Mouse (Mus musculus): ENCODE data around the gene Cwh43. TPM values are rescaled to one million over a fixed set of nuclear protein-coding genes. Genes with fewer than 3 reads are reported as not detected.
A peak's percentile ranks its signal among the peaks of the same experiment; 100 is the strongest.

The Cwh43 gene
- polyA plus RNA-seq, 1 experiment from 2014 or later: 5.8 TPM

- Histone ChIP-seq H3K36me3 (no peaks in the 10 kb centered on the region), H3K4me3 (replicated peaks) (no peak overlapping the region), H3K9ac (no peak overlapping the region), H3K4me1 (peaks cover 8% of the 10 kb centered on the region), H3K27me3 (peaks cover 12% of the 10 kb centered on the region), H3K27ac (replicated peaks) (no peak overlapping the region), H3K9me3 (replicated peaks) (no peaks in the 10 kb centered on the region), H3K4me2 (replicated peaks) (no peak overlapping the region)
- WGBS: 63% methylated on average over 5 of the region's 5 CpGs
- ATAC-seq (ENCODE audit: insufficient number of reproducible peaks, low FRiP score, low TSS enrichment, low read depth): no peak
Observed at GRCm38 (mm10) chr5:73401341-73401740, 4.5 kb upstream of the Cwh43 start.

- WGBS: 94% methylated on average over 4 of the region's 4 CpGs
- Histone ChIP-seq H3K27me3 (peaks cover 24% of the 10 kb centered on the region), H3K9ac (no peak overlapping the region), H3K4me3 (replicated peaks) (no peak overlapping the region), H3K4me2 (replicated peaks) (no peak overlapping the region), H3K9me3 (replicated peaks) (no peaks in the 10 kb centered on the region), H3K4me1 (peaks cover 11% of the 10 kb centered on the region), H3K36me3 (no peaks in the 10 kb centered on the region), H3K27ac (replicated peaks) (no peak overlapping the region)
- no peak for ATAC-seq (ENCODE audit: insufficient number of reproducible peaks, low FRiP score, low TSS enrichment, low read depth)
Observed at GRCm38 (mm10) chr5:73402911-73403310, 3.0 kb upstream of the Cwh43 start.

DNA sequence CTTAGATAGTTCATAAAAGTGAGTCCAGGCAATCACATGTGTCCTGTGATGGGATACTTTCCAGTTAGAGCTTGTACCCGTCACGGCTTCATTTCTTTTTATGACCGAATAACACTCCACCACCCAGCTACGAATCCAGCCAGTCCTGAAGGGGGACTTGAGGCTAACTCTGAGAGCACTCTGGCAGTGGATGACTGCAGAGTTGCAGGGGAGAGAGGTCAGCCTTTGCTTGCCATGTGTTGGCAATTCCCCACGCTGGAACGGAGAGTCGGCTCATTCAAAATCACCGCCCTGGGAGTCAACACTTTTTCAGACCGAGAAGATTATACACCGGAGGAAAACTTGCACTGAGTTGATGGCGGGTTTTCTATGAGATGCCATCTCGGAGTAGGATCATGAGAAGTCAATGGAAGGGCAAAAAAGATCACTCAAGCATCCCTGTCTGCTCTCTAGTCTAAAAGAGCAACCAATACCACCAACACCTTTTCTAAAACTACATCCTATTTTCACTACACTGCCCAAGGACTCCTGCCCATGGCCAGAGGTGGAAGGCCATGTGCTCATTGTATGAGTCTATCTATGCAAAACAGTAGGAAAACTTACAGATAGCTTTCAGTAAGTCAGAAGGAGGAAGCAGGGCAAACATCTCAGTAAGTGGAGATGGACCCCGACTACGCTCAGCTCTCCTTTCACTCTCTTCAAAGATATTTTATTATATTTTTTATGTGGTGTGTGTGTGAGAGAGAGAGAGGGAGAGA, 2.4 kb upstream of the Cwh43 start:
- peaks cover 11% of the 10 kb centered on the region for H3K4me1 ChIP-seq
- no peaks in the 10 kb centered on the region for H3K36me3 ChIP-seq
- H3K27ac ChIP-seq (replicated peaks): no peak overlapping the region
- H3K4me2 ChIP-seq (replicated peaks): no peak overlapping the region
- no peak for ATAC-seq (ENCODE audit: insufficient number of reproducible peaks, low FRiP score, low TSS enrichment, low read depth)
- peaks cover 24% of the 10 kb centered on the region for H3K27me3 ChIP-seq
- no peak overlapping the region for H3K4me3 ChIP-seq (replicated peaks)
- H3K9ac ChIP-seq: no peak overlapping the region
- no peaks in the 10 kb centered on the region for H3K9me3 ChIP-seq (replicated peaks)
- WGBS: 79% methylated on average over 14 of the region's 14 CpGs

- H3K27ac ChIP-seq (replicated peaks): no peak overlapping the region
- peaks cover 24% of the 10 kb centered on the region for H3K27me3 ChIP-seq
- H3K9ac ChIP-seq: no peak overlapping the region
- no peak overlapping the region for H3K4me2 ChIP-seq (replicated peaks)
- H3K4me1 ChIP-seq: peaks cover 11% of the 10 kb centered on the region
- WGBS: 73% methylated on average over 6 of the region's 6 CpGs
- H3K36me3 ChIP-seq: no peaks in the 10 kb centered on the region
- no peaks in the 10 kb centered on the region for H3K9me3 ChIP-seq (replicated peaks)
- no peak for ATAC-seq (ENCODE audit: insufficient number of reproducible peaks, low FRiP score, low TSS enrichment, low read depth)
- H3K4me3 ChIP-seq (replicated peaks): no peak overlapping the region
Observed at GRCm38 (mm10) chr5:73404790-73405189, 1.1 kb upstream of the Cwh43 start.

- WGBS: 23% methylated on average over 6 of the region's 6 CpGs
Observed at GRCm38 (mm10) chr5:73406861-73407260, 986 bp downstream of the Cwh43 start.

DNA sequence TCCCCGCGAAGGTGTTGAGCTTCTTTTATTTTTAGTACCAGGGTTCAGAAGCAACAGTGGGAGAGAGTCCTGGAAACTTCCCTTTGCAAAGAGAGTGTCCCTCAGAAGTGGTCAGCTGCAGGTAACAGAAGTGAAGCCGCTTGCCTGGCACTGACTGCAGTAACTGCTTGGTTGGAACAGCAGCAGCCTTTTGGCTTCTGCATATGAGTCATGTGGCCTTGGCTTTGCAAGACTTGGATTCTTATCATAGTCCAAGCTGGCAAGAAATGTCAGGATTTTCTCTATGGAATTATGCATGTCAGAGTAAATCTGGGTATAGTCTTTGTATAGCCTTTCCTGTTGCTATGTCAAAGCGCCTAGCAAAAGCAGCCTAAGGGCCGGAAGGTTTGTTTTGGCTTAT, 4.1 kb downstream of the Cwh43 start:
- Histone ChIP-seq H3K27me3 (peaks cover 20% of the 10 kb centered on the region), H3K36me3 (no peaks in the 10 kb centered on the region), H3K4me3 (replicated peaks) (no peak overlapping the region), H3K9ac (no peak overlapping the region), H3K4me1 (peaks cover 11% of the 10 kb centered on the region), H3K9me3 (replicated peaks) (no peaks in the 10 kb centered on the region), H3K4me2 (replicated peaks) (no peak overlapping the region), H3K27ac (replicated peaks) (no peak overlapping the region)
- WGBS: 72% methylated on average over 5 of the region's 5 CpGs
- no peak for ATAC-seq (ENCODE audit: insufficient number of reproducible peaks, low FRiP score, low TSS enrichment, low read depth)

More at GRCm38 (mm10) chr5:73406861-73407260, 986 bp downstream of the Cwh43 start:
- no peaks in the 10 kb centered on the region for H3K9me3 ChIP-seq (replicated peaks)
- no peak overlapping the region for H3K27ac ChIP-seq (replicated peaks)
- H3K36me3 ChIP-seq: no peaks in the 10 kb centered on the region
- no peak overlapping the region for H3K4me3 ChIP-seq (replicated peaks)
- peaks cover 24% of the 10 kb centered on the region for H3K27me3 ChIP-seq
- no peak overlapping the region for H3K9ac ChIP-seq
- peak overlapping the region; percentile 81; the same call in 1 of the 2 replicates for H3K4me2 ChIP-seq (replicated peaks)
- ATAC-seq (ENCODE audit: insufficient number of reproducible peaks, low FRiP score, low TSS enrichment, low read depth): no peak
- H3K4me1 ChIP-seq: peaks cover 11% of the 10 kb centered on the region

DNA sequence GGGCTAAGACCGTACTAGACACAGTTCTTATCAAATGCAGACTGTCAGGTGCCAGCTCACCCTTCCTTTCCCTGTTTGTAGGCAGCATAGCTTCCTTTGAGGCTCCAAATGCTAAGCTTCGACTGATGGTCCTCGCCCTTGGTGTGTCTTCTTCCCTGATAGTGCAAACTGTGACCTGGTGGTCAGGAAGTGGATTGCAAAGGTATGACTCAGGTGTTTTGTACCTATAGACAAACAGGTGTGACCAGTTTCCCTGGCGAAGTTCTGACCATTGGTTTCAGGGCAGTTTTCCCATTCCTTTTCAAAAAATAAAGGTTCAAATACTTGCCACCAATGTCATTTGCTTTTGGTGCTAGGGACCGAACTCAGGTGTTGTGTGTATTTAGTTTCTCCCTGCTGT, 5.9 kb downstream of the Cwh43 start:
- no peaks in the 10 kb centered on the region for H3K36me3 ChIP-seq
- no peak overlapping the region for H3K4me2 ChIP-seq (replicated peaks)
- H3K4me3 ChIP-seq (replicated peaks): no peak overlapping the region
- ATAC-seq (ENCODE audit: insufficient number of reproducible peaks, low FRiP score, low TSS enrichment, low read depth): no peak
- H3K27me3 ChIP-seq: peaks cover 7% of the 10 kb centered on the region
- H3K9me3 ChIP-seq (replicated peaks): no peaks in the 10 kb centered on the region
- H3K27ac ChIP-seq (replicated peaks): no peak overlapping the region
- WGBS: 75% methylated on average over 5 of the region's 5 CpGs
- H3K4me1 ChIP-seq: no peaks in the 10 kb centered on the region
- no peak overlapping the region for H3K9ac ChIP-seq

GRCm38 (mm10) chr5:73414172-73414571, 8.3 kb downstream of the Cwh43 start:
- Histone ChIP-seq H3K9me3 (replicated peaks) (no peaks in the 10 kb centered on the region), H3K4me2 (replicated peaks) (no peak overlapping the region), H3K4me1 (no peaks in the 10 kb centered on the region), H3K4me3 (replicated peaks) (no peak overlapping the region), H3K27ac (replicated peaks) (no peak overlapping the region), H3K9ac (no peak overlapping the region), H3K27me3 (no peaks in the 10 kb centered on the region), H3K36me3 (no peaks in the 10 kb centered on the region)
- ATAC-seq (ENCODE audit: insufficient number of reproducible peaks, low FRiP score, low TSS enrichment, low read depth): no peak
- WGBS: 85% methylated on average over 10 of the region's 10 CpGs

DNA sequence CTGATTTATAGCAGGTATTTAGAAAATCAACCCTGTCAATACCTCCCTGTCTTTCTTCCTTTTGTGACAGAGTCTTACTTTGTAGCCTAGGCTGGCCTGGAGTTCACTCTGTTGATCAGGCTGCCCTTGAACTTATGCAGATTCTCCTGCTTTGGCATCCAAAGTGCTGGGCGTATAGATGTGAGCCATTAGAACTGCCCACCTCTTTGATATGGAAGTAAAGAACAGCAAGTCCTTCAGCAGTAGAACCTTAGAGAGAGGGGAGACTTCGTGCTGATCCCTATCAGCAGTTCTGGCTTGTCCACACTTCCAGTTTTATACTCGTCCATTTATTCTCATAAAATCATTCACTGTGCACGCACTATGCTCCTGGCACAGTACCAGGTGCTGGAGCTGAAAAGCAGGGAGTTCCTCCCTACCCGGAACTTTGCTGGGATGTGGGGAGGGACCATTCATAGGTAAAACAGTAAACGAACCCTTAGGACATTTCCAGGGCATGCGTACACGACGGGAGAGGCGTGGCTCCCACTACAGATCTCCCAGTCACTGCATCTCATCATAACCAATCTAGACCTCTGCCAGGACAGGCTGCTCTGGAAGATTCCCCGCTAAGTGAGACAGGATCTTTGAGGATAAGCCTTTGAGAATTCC, 13.3 kb downstream of the Cwh43 start:
- Histone ChIP-seq H3K27ac (replicated peaks) (no peak overlapping the region), H3K36me3 (no peaks in the 10 kb centered on the region), H3K4me2 (replicated peaks) (no peak overlapping the region), H3K9me3 (replicated peaks) (no peaks in the 10 kb centered on the region), H3K4me1 (no peaks in the 10 kb centered on the region), H3K27me3 (no peaks in the 10 kb centered on the region), H3K4me3 (replicated peaks) (no peak overlapping the region), H3K9ac (no peak overlapping the region)
- 45% methylated on average over 11 of the region's 11 CpGs for WGBS
- ATAC-seq (ENCODE audit: insufficient number of reproducible peaks, low FRiP score, low TSS enrichment, low read depth): no peak

- Histone ChIP-seq H3K4me3 (replicated peaks) (no peak overlapping the region), H3K27me3 (peaks cover 2% of the 10 kb centered on the region; the same call in 1 of the 2 replicates), H3K4me2 (replicated peaks) (no peak overlapping the region), H3K9me3 (replicated peaks) (no peaks in the 10 kb centered on the region), H3K27ac (replicated peaks) (no peak overlapping the region), H3K36me3 (no peaks in the 10 kb centered on the region), H3K4me1 (no peaks in the 10 kb centered on the region), H3K9ac (no peak overlapping the region)
- WGBS: 67% methylated on average over 6 of the region's 6 CpGs
- no peak for ATAC-seq (ENCODE audit: insufficient number of reproducible peaks, low FRiP score, low TSS enrichment, low read depth)
Observed at GRCm38 (mm10) chr5:73426824-73427223, 20.9 kb downstream of the Cwh43 start.

- WGBS: 20% methylated on average over 14 of the region's 14 CpGs
- Histone ChIP-seq H3K36me3 (no peaks in the 10 kb centered on the region), H3K27me3 (peaks cover 2% of the 10 kb centered on the region; the same call in 1 of the 2 replicates), H3K9ac (no peak overlapping the region), H3K4me3 (replicated peaks) (no peak overlapping the region), H3K9me3 (replicated peaks) (no peaks in the 10 kb centered on the region), H3K4me2 (replicated peaks) (no peak overlapping the region), H3K27ac (replicated peaks) (no peak overlapping the region), H3K4me1 (no peaks in the 10 kb centered on the region)
- ATAC-seq (ENCODE audit: insufficient number of reproducible peaks, low FRiP score, low TSS enrichment, low read depth): no peak
Observed at GRCm38 (mm10) chr5:73431581-73431980, 25.7 kb downstream of the Cwh43 start.

Data from embryonic facial prominence, embryonic 15.5 days (tissue).